Mouse (Mus musculus): ENCODE measurements around the gene Srgap3. TPM values are rescaled to one million over a fixed set of nuclear protein-coding genes. Genes with fewer than 3 reads are reported as not detected.

Gene Srgap3
- polyA plus RNA-seq, 1 experiment, result 91.4 TPM

GRCm38 (mm10) chr6:112899711-112900110, 47.4 kb downstream of the Srgap3 start:
- no peak for TF ChIP-seq CTCF (IDR thresholded peaks at IDR 0.05; ENCODE audit: extremely low read depth, insufficient read depth, low read length)
- no peak for TF ChIP-seq POLR2A (IDR thresholded peaks at IDR 0.05; ENCODE audit: extremely low read depth, insufficient read depth, low read length)
- H3K4me3 ChIP-seq (ENCODE audit: insufficient read depth, low read length), result no peak overlapping the region
- H3K27ac ChIP-seq (ENCODE audit: insufficient read depth, low read length), result no peak overlapping the region
- H3K4me1 ChIP-seq (ENCODE audit: control insufficient read depth, insufficient read depth, low read length), result peaks cover 27% of the 10 kb centered on the region

- H3K4me3 ChIP-seq (ENCODE audit: insufficient read depth, low read length), result no peak overlapping the region
- peaks cover 27% of the 10 kb centered on the region for H3K4me1 ChIP-seq (ENCODE audit: control insufficient read depth, insufficient read depth, low read length)
- no peak for TF ChIP-seq POLR2A (IDR thresholded peaks at IDR 0.05; ENCODE audit: extremely low read depth, insufficient read depth, low read length)
- no peak for TF ChIP-seq CTCF (IDR thresholded peaks at IDR 0.05; ENCODE audit: extremely low read depth, insufficient read depth, low read length)
- no peak overlapping the region for H3K27ac ChIP-seq (ENCODE audit: insufficient read depth, low read length)
Observed at GRCm38 (mm10) chr6:112899276-112899675, 47.8 kb downstream of the Srgap3 start.

GRCm38 (mm10) chr6:112898435-112898834, 48.6 kb downstream of the Srgap3 start:
- Histone ChIP-seq H3K4me1 (ENCODE audit: control insufficient read depth, insufficient read depth, low read length) (peaks cover 23% of the 10 kb centered on the region), H3K4me3 (ENCODE audit: insufficient read depth, low read length) (no peak overlapping the region), H3K27ac (ENCODE audit: insufficient read depth, low read length) (no peak overlapping the region)
- TF ChIP-seq POLR2A (IDR thresholded peaks at IDR 0.05; ENCODE audit: extremely low read depth, insufficient read depth, low read length) (no peak), CTCF (IDR thresholded peaks at IDR 0.05; ENCODE audit: extremely low read depth, insufficient read depth, low read length) (no peak)

GRCm38 (mm10) chr6:112896372-112896771, 50.7 kb downstream of the Srgap3 start:
- TF ChIP-seq CTCF (IDR thresholded peaks at IDR 0.05; ENCODE audit: extremely low read depth, insufficient read depth, low read length) (no peak), POLR2A (IDR thresholded peaks at IDR 0.05; ENCODE audit: extremely low read depth, insufficient read depth, low read length) (no peak)
- H3K4me3 ChIP-seq (ENCODE audit: insufficient read depth, low read length), result no peak overlapping the region
- H3K4me1 ChIP-seq (ENCODE audit: control insufficient read depth, insufficient read depth, low read length), result peaks cover 17% of the 10 kb centered on the region
- H3K27ac ChIP-seq (ENCODE audit: insufficient read depth, low read length), result no peak overlapping the region

GRCm38 (mm10) chr6:112890331-112890751, 56.7 kb downstream of the Srgap3 start:
- TF ChIP-seq CTCF (IDR thresholded peaks at IDR 0.05; ENCODE audit: extremely low read depth, insufficient read depth, low read length) (no peak), POLR2A (IDR thresholded peaks at IDR 0.05; ENCODE audit: extremely low read depth, insufficient read depth, low read length) (no peak)
- no peak overlapping the region for H3K4me3 ChIP-seq (ENCODE audit: insufficient read depth, low read length)
- no peak overlapping the region for H3K27ac ChIP-seq (ENCODE audit: insufficient read depth, low read length)
- H3K4me1 ChIP-seq (ENCODE audit: control insufficient read depth, insufficient read depth, low read length), result peaks cover 6% of the 10 kb centered on the region

- H3K4me1 ChIP-seq (ENCODE audit: control insufficient read depth, insufficient read depth, low read length), result peaks cover 39% of the 10 kb centered on the region
- TF ChIP-seq POLR2A (IDR thresholded peaks at IDR 0.05; ENCODE audit: extremely low read depth, insufficient read depth, low read length), result no peak
- TF ChIP-seq CTCF (IDR thresholded peaks at IDR 0.05; ENCODE audit: extremely low read depth, insufficient read depth, low read length), result no peak
- H3K4me3 ChIP-seq (ENCODE audit: insufficient read depth, low read length), result no peak overlapping the region
- H3K27ac ChIP-seq (ENCODE audit: insufficient read depth, low read length), result peak overlapping the region; percentile 41; the same call in 1 of the 2 replicates
Observed at GRCm38 (mm10) chr6:112883588-112884135, 63.4 kb downstream of the Srgap3 start.

GRCm38 (mm10) chr6:112880048-112880534, 67.0 kb downstream of the Srgap3 start:
- H3K4me1 ChIP-seq (ENCODE audit: control insufficient read depth, insufficient read depth, low read length), result peaks cover 37% of the 10 kb centered on the region
- peak overlapping the region; percentile 86 for H3K27ac ChIP-seq (ENCODE audit: insufficient read depth, low read length)
- TF ChIP-seq POLR2A (IDR thresholded peaks at IDR 0.05; ENCODE audit: extremely low read depth, insufficient read depth, low read length) (no peak), CTCF (IDR thresholded peaks at IDR 0.05; ENCODE audit: extremely low read depth, insufficient read depth, low read length) (no peak)

GRCm38 (mm10) chr6:112879154-112879553, 67.9 kb downstream of the Srgap3 start:
- Histone ChIP-seq H3K4me3 (ENCODE audit: insufficient read depth, low read length) (no peak overlapping the region), H3K27ac (ENCODE audit: insufficient read depth, low read length) (peak overlapping the region; percentile 31; the same call in 1 of the 2 replicates), H3K4me1 (ENCODE audit: control insufficient read depth, insufficient read depth, low read length) (peaks cover 31% of the 10 kb centered on the region)
- no peak for TF ChIP-seq CTCF (IDR thresholded peaks at IDR 0.05; ENCODE audit: extremely low read depth, insufficient read depth, low read length)
- no peak for TF ChIP-seq POLR2A (IDR thresholded peaks at IDR 0.05; ENCODE audit: extremely low read depth, insufficient read depth, low read length)

More at GRCm38 (mm10) chr6:112880048-112880534, 67.0 kb downstream of the Srgap3 start:
- H3K4me3 ChIP-seq (ENCODE audit: insufficient read depth, low read length), result no peak overlapping the region

GRCm38 (mm10) chr6:112873089-112873835, 73.8 kb downstream of the Srgap3 start:
- Histone ChIP-seq H3K4me1 (ENCODE audit: control insufficient read depth, insufficient read depth, low read length) (peaks cover 7% of the 10 kb centered on the region), H3K27ac (ENCODE audit: insufficient read depth, low read length) (no peak overlapping the region), H3K4me3 (ENCODE audit: insufficient read depth, low read length) (no peak overlapping the region)
- TF ChIP-seq CTCF (IDR thresholded peaks at IDR 0.05; ENCODE audit: extremely low read depth, insufficient read depth, low read length) (no peak), POLR2A (IDR thresholded peaks at IDR 0.05; ENCODE audit: extremely low read depth, insufficient read depth, low read length) (no peak)
